Mouse (Mus musculus): ENCODE data around the gene Lyzl4.

The Lyzl4 gene

DNA sequence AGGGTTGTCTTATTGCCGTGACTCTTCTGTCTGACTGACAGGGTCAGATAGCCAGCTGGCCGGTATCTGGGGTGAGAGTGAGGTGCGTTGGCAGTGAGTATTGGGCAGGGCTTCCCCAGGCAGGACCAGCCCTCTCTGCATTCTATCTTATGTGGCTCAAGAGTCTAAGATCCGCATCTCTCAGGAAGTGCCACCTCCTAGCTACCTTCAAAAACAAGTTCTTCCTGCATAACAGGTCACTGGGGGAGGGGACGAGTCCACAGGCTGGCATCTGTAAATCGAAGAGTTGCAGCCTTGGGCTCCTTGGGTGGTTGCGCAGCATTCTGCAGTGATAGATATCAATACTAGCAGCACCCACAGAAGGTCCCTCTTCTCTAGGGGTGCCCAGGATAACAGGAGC, 5.1 kb upstream of the Lyzl4 start:
- no peak for DNase-seq (ENCODE audit: low spot score in 2 of 2)

DNA sequence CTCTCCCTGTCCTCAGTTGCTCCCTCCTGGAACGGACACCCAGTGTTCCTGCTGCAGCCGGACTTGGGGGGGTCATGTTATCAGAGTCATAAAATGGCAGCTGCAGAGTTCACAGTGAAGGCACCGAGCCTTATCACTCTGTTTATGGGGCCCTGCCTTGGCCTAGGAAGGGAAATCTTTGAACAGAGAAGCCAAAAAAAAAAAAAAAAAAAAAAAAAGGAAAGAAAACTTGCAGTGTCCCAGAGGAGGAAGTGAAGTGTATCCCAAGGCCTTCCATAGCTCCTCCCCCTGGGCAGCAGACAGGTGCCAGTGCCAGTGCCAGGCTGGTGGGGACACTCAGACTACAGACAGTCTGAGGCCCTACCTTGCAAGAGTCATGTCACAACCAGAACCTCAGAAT, 3.0 kb upstream of the Lyzl4 start:
- DNase-seq (ENCODE audit: low spot score in 2 of 2) = no peak

DNA sequence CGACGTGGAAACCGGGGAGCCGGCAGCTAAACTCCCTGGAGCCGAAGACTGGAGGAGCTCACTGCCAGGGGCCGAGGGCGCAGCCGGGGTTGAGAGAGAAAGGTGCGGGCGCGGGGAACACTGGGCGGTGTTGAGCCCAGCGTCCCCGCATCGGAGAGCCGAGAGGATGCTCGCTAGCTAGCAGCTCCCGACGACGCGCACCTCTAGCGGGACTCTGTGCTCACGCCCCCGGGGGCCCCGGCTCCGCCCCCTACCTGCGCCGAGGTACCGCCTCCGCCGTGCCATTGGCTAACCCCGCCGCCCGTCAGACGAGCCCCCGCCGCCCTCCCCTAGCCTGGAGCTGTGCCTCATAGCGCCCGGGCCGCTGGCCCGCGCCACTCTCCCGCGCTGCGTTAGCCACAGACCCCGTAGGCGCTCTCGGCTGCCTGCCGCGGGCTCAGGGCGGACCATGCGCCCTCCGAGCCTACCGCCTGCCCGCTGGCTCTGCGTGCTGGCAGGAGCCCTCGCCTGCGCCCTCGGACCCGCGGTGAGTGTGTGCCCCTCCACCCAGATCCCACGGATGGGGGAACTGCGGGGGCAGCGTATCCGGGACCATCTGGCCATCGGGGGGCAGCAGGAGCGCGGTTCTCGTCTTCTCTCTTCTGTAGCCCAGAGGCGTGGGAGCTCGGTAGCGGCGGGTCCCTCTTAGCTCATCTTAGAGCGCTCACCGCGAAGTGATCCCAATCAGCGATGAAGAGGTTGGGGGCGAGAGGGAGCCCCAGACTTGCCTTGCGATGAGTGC, 695 bp upstream of the Lyzl4 start, which contains the start of gene Vipr1:
TSS of gene Vipr1 (plus strand) at position 316 of the 781 bp plus-strand sequence.
- peak; percentile 83 to 85 for DNase-seq (ENCODE audit: low spot score in 2 of 2)

DNA sequence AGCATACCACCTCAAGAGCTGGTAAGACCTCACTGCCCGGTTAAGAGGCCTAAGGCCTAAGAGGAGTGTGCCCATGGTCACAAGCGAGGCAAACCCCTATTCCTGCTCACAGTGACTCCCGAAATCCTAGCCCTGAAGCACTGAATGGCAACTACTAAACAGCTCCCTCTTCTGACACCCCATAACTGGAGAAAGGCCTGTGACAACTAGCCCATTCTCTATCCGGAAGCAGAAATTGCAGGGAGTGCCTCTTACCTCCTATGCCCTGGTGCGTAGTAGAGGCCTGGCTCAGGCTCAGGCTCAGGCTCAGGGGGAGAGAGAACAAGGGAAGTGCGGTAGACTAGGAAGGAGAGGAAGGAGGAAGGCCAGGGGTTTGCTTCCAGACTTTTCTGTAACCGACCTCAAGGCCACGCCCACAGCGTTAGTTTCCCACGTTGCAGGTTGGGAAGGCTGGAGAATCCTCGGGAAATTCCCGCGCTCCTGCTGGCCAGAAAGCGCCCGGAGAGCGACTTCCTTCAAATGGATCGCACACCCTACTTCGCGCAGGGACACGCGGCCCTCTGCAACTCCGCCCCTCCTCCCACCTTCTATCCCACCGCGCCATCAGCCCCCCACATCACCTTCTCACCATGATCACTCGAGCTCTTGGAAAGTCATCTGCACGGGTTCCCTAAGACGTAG, 521 bp downstream of the Lyzl4 start:
- DNase-seq (ENCODE audit: low spot score in 2 of 2) = peak; percentile 41 to 49

DNA sequence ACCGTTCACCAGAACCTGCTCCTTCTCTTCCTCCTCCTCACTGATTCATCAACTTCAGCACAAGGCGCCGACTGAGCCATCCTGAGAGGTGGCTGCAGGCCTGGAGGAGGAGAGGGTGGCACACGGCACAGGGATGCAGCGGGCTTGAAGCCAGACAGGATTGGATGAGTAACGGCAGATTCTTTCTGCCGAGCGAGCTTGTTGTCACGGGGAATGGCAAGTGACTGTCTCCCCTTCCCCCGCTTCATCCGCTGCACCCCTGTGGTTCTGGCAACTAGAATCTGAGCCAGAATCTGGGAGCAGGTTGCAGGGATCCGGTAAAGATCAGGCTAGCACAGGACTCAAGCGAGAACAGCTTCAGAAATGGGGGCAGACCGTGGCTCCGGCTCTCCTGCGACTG, 2.1 kb downstream of the Lyzl4 start:
- DNase-seq (ENCODE audit: low spot score in 2 of 2) = peak; percentile 87 to 89

DNA sequence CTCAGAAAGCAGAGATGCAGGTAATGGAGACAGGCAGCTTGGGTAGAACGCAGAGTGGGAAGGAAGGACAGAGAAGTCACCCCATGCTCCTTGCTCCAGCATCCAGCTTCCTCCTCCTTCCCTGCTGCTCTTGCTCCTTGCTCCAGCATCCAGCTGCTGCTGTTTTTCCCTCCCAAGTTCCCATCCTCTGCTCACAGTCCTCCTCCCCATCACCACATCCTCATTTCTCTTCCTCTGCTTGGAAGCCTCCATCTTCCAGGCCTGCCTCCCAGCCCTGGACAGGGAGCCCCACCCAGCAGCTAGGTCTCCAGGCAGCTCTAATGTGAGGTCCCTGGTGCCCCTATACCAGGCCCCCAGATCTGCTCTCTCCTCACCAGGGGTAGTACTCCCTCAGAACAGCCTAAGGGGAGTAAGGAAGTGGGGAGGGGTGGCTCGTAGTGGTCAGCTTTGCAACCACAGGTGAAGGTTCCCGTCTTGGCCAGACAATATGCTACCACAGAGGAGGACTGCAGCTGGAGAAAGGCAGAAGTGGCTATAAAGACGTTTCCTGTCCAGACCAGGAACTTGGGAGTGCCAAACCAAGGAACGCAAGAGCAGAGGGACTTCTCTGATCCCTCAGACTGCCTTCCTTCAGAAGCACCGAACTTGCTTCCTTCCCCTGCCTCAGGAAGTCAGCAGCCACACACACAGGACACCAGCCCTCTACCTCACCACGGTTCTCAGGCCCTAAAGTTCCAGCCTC, 5.9 kb downstream of the Lyzl4 start:
- DNase-seq (ENCODE audit: low spot score in 2 of 2) = no peak

DNA sequence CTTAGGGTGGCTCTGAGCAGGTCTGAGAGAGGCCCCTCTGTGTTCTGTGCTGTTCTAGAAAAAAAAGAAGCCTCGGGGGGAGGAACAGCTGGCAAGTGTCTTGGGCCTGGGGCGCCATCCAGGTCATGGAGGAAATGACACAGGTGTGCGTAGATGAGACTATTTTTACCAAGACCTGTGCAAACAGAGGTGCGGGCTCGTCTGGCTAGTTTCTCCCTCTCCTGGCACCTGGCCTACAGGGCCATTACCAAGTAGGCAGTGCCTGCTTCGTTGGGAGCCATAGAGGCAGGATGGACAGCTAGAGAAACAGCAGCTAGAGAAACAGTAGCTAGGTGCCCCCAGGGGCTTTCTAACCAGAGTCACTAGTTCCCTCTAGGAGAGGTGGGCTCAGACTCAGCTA, 8.6 kb downstream of the Lyzl4 start:
- DNase-seq (ENCODE audit: low spot score in 2 of 2) = no peak

DNA sequence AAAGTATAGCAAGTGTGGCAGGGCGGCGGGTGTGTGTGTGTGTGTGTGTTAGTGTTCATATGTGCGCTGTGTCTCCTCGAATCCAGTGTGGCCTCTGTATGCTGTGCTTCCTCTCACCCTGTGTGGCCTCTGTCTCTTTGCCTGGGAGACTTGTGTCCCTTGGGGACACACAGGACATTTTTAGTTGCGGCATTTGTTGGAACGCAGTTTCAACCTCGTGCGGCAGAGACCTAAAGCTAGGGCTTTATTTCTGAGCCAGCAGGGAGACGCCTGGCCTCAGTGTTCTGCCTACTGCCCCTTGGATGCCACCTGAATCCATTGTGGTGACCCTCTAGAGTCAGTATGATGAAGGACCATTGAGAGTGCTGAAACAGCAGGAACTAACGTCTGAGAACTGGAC, 9.0 kb downstream of the Lyzl4 start:
- no peak for DNase-seq (ENCODE audit: low spot score in 2 of 2)

DNA sequence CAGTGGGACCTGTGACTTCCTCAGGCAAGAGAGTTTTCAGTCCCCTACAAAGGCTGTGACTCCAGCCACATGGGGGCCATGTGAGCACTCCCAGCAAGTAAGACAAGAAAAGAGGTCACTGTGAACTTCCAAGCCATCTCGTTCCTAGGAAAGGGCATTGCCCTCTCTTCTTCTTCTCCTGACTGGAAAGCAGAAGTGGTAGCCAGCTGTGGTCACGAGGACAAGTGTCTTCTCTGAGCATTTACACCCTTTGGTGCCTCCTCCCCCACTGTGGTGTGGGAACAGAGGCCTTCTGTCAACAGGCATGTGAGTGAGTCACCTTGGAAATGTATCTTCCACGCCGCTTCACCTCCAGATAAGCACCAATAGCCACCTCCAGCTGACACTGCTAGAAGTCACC, 9.9 kb downstream of the Lyzl4 start:
- no peak for DNase-seq (ENCODE audit: low spot score in 2 of 2)

DNA sequence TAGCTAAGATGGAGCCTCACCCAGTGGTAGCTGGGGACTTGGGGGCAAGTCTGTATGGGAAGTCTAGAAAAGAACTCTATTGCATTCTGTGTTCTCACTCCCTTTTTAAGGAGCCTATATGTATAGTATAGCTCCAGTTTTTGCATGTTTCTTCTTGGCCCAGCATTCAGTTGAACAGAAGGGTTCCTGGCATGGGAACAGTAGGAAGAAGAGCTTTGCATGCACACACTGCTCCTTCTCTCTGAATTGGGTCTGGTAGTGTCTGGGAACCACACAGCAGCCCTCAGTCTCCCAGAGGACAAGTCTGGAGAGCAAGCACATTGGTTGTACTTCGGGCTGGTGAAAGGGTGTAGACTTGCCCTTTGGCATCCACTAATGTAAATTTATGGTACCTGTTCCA, 11.3 kb downstream of the Lyzl4 start:
- no peak for DNase-seq (ENCODE audit: low spot score in 2 of 2)

DNA sequence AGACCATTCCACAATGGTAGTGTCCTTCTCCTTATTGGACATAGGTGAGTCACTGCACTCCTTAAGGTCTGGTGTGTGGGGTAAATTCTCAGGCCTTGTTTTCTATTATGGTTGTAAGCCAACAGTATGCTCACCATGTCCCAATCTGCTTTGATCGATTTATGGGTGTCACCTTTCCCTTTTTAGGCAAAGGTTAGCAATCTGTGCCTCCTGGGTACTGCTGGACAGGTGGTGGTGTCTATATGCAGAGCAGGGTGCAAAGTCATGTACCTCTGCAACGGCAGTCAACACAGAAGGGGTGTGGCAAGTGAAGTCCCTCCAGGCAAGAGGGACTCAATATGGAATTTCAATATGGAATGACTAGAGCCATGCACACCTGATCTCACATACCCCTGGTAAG, 17.0 kb downstream of the Lyzl4 start:
- no peak for DNase-seq (ENCODE audit: low spot score in 2 of 2)

DNA sequence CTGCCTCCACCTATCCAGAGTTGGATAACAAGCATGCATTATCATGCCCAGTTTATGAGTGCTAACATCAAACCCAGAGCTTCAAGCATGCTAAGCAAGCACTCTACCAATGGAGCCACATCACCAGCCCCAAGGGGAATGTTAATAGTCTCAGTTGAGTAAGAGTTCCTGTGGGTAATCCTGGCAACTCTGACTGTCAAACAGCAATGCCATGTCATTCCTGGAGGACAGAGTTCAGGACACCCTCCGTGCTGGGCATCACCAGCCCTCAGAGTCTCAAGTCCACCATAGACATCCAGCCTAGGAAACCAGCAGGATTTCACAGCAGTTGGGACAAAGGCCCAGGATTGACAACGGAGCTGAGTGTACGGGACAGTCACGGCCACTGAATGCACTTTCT, 18.7 kb downstream of the Lyzl4 start:
- no peak for DNase-seq (ENCODE audit: low spot score in 2 of 2)

DNA sequence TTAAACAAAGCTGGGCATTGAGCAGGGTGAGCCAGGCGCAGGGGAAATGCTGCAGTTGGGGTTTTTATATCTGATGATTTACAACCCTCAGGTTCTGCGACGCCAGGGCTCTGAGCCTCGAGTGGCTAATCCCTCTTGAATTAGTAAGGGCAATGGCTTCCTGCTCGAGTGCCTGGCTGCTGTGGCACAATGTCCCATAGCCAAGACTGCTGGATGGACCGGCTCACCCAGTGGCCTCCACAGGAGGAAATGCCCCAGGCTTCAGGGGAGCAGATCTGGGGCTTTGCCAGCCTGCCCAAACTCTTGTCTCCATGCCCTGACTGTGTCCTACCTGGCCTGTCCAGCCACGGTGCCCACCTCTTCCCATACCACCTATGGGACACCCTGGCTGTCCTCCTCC, 22.5 kb downstream of the Lyzl4 start:
- DNase-seq (ENCODE audit: low spot score in 2 of 2) = no peak

DNA sequence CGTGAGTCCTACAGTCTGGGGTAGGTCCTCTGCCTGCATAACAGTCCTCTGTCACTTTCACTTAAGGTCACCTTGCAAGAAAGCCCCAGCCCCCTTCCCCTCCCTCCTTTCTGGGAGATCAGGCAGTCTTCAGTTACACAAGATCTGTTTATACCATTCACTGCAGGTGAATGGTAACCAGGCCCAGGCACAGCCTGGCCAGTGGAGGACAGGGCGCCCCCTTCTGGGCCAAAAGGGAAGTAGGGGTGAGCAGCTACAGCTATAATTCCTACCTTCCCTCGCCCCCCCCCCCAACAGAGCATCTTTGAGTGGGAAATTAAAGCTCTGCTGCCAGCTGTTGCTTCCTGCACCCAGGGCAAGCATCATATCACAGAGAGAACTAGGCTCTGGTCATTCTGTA, 25.4 kb downstream of the Lyzl4 start:
- no peak for DNase-seq (ENCODE audit: low spot score in 2 of 2)

DNA sequence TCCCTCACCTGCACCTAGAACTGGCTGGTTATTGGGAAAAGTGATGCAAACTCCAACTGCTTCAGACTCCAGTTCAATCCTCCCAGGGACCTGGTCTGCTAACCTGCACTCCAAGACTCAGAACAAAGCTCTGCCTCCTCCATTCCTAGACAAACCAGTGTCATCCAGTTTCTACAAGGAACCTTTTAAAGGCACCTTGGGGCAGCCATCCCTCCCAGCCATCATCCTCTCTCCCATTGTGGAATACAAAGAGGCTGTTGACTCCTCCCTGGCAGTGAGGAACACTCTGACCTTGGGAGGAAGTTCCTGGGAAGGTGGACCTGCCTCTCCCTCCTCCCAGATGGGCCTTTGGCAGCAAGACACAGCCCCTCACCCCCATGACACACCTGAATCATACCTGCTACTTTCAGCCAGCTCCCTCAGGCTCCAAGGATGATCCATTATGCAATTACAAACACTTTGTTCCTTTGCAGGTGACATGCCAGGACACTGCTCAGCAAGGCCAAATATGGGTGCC, 27.6 kb downstream of the Lyzl4 start:
- no peak for DNase-seq (ENCODE audit: low spot score in 2 of 2)

DNA sequence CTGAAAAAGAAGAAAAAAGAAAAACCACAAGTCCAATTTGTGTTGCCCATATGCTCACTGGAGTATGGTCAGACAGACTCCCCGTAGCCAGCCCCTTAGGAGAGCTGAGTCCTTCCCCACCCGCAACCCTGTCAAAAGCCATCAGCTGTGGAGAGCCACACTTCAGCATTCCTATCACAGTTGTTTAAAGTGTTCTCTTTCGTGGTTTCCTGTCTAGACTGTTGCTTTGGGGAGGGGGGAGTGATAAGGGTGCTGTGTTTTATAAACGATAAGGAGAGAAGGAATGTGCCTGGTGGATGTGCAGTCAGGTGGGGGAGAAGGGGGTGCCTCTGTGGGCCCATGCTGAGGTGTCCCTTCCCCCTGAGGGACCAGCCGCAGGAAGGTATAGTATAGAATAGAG, 28.7 kb downstream of the Lyzl4 start:
- no peak for DNase-seq (ENCODE audit: low spot score in 2 of 2)

DNA sequence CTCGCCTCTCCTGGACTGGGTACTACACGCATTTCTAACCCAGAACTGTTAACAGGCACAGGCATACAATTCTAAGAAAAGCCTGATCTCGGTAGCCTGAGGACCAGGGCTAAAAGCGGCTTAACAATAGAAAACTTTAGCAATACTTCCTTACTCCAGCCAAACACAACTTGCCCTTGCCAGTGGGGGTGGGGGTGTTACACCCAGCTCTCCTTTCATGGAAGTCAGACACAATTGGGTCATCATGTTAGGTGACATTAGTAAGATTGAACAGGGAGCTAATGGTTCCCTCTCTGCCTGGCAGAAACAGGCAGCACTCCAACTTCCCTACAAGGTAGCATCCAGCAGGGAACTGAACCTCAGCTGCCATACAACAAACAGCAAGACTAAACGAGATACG, 32.5 kb downstream of the Lyzl4 start:
- no peak for DNase-seq (ENCODE audit: low spot score in 2 of 2)

DNA sequence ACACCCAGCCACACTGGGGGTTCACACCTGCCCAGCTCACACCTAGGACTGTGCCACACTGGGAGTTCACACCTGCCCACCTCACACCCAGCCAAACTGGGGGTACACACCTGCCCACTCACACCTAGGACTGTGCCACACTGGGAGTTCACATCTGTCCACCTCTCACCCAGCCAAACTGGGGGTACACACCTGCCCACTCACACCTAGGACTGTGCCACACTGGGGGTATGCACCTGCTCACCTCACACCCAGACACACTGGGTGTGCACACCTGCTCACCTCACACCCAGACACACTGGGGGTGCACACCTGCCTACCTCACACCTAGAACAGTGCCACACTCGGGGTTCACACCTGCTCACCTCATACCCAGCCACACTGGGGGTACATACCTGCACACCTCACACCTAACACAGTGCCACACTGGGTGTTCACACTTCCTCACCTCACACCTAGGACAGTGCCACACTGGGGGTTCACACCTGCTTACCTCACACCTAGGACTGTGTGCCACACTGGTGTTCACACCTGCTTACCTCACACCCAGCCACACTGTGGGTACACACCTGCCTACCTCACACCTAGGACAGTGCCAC, 35.3 kb downstream of the Lyzl4 start:
- no peak for DNase-seq (ENCODE audit: low spot score in 2 of 2)

DNA sequence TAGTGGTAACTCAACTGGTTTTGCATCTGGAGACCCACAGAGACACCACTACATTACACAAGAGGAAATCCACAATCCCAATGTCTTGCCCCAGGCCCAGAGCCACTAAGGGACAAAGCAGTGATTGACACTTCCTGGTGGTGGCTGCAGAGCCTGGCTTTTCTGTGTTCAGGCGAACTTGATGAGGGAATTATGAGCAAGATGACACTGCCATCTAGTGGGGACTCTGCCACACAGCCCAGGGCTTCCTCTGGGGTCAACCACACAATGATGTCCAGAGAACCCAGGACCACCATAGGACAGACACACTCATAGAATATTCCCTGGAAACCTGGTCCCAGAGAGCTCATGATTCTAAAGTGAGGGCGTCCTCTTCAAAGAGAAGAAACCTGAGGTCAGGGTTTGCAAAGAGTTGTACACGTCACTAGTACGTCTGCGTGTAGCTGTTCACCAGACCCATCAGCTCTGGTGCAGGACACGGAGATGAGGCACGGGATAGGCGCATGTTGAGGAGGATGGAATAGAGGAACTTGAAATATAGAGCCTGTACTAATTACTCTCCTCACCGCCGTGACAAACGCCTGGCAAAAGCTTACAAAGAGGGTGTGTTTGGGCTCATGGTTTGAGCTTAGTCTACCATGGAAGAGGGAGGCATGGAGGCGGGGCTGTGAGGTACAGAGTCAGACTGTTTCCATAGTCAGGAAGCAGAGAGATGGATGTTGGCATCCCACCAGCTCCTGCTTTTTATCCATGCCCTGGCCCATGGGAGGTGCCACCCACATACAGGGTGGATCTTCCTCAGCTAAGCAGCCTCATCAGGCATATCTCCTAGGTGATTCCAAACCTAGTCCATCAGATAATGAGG, 36.2 kb downstream of the Lyzl4 start:
- peak; percentile 87 to 89 for DNase-seq (ENCODE audit: low spot score in 2 of 2)

DNA sequence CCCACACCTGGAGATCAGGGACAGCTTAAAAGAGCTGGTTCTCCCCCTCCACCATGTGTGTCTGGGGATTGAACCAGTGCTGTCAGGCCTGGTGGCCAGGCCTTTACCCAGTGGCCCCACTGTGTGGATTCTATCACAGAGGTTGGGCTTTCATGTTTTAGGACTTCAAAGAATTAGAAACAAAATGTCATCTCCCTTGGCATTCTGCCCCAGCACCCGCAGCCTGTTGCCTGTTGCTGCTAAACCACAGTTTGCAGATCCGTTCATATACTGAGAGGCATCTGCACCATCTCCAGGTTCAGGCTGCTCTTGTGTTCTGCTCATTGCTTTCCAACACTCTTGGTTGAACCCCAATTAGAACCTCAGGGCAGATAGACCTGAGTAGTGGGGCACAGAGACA, 39.5 kb downstream of the Lyzl4 start:
- DNase-seq (ENCODE audit: low spot score in 2 of 2) = no peak

DNA sequence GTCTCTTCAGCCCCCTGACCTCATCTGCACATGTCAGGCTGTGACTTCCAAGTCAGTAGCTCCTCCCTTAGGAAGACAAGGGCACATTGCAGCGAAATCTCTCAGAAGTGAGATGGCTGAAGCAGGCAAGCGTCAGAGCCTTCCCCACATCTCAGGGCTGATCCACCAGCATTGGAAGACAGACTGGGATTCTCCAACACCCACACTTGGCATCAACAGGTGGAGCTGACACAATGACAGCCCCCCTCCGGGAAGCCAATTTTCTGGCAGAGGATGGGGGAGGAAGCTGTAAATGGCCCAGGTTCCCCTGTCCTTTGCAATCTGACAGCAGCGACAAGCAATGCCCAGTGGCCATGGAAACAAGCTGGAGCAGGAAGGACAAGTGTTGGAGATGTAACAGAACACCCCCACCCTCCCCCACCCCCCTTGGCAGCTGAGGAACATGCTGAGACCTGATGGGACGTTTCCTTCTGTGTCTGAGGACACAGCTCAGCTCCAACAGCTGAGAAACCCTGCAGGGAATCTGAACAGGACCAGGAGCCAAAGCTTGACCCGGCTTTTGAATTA, 41.0 kb downstream of the Lyzl4 start:
- peak; percentile 74 for DNase-seq (ENCODE audit: low spot score in 2 of 2)

All from right cerebral cortex, adult 2 months (tissue).